8 mouse cellular contexts compared by ENCODE assay signal in the genomic region with DNA sequence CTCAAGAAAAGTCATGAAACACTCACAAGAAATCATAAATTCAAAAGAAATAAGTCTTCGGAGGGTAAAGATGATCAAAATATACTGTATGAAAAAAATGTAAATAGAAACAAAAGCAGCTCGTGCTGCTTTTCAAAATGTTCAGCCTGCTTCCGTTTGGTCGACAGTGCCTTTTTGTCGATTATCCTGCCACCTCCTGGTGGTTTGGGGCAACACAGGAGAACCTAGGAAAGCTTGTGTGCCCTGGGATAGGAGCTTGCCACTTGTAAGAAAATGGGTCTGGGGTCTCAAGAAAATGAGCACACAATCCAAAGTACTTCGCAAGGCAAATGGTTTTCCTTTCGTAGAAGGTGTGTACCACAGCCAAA. TPM values are rescaled to one million over a fixed set of nuclear protein-coding genes. Genes with fewer than 3 reads are reported as not detected.
DNase-seq lines count a peak whose midpoint lies in the region; ATAC-seq and TF ChIP-seq lines count a peak whose summit lies in the region.

No protein-coding gene starts in this region.

- peak overlapping the region; percentile 81 for H3K4me2 ChIP-seq in midbrain, embryonic 11.5 days

- H3K27me3 ChIP-seq in limb, embryonic 10.5 days (ENCODE audit: low read depth, poor library complexity, severe bottlenecking), result no peaks in the 10 kb centered on the region
- no peaks in the 10 kb centered on the region for H3K27me3 ChIP-seq in midbrain, embryonic 11.5 days (ENCODE audit: control insufficient read depth, insufficient read depth, low read length)
- H3K27me3 ChIP-seq in small intestine, adult 2 months (ENCODE audit: control insufficient read depth, insufficient read depth, low read length), result no peaks in the 10 kb centered on the region

- peak; percentile 35 for ATAC-seq in inflammation-experienced regulatory T-cells, adult 6 months
- no peak for ATAC-seq in midbrain, embryonic 11.5 days (ENCODE audit: low FRiP score)

- TF ChIP-seq POLR2A in small intestine, adult 2 months (IDR thresholded peaks at IDR 0.05; ENCODE audit: low read depth, low read length), result no peak

- peak overlapping the region; percentile 93 for H3K27ac ChIP-seq in gastrocnemius, adult 2 months
- peak overlapping the region; percentile 73 for H3K27ac ChIP-seq in limb, embryonic 10.5 days
- H3K27ac ChIP-seq in midbrain, embryonic 11.5 days (ENCODE audit: low read depth, low read length), result no peak overlapping the region
- no peak overlapping the region for H3K27ac ChIP-seq in small intestine, adult 2 months (ENCODE audit: insufficient read depth, low read depth, low read length)

- peak overlapping the region; percentile 39; the same call in 1 of the 2 replicates for H3K9ac ChIP-seq in midbrain, embryonic 11.5 days (ENCODE audit: low read length)

- DNase-seq in left cerebral cortex, adult 18-20 months (ENCODE audit: low spot score in 2 of 2), result peak; percentile 66 to 70
- no peak for DNase-seq in left cerebral cortex, adult 11 months (ENCODE audit: low spot score)
- DNase-seq in cerebellum, postnatal 36 days, result peak; percentile 70 to 73
- peak; percentile 76 for DNase-seq in gastrocnemius, adult 2 months
- DNase-seq in limb, embryonic 10.5 days (ENCODE audit: low spot score), result peak; percentile 79
- DNase-seq in midbrain, embryonic 11.5 days (ENCODE audit: low spot score, missing footprints), result peak; percentile 98

- under 1% methylated on average over 7 of the region's 7 CpGs for WGBS in limb, embryonic 10.5 days
- WGBS in midbrain, embryonic 11.5 days, result under 1% methylated on average over 7 of the region's 7 CpGs
- WGBS in small intestine, adult 2 months, result under 1% methylated on average over 7 of the region's 7 CpGs

- intact Hi-C loops in gastrocnemius, adult 2 months (cut with DNase I), result loop anchor here (10.0 kb wide), 1 partner anchor 238 kb away; the partner anchor contains the start of genes Hist2h2bb, Hist2h3b and Hist2h4

- no peaks in the 10 kb centered on the region for H3K9me3 ChIP-seq in limb, embryonic 10.5 days (replicated peaks)
- no peaks in the 10 kb centered on the region for H3K9me3 ChIP-seq in midbrain, embryonic 11.5 days (ENCODE audit: control insufficient read depth, low read length)

- peaks cover 7% of the 10 kb centered on the region for H3K4me1 ChIP-seq in limb, embryonic 10.5 days
- peaks cover 2% of the 10 kb centered on the region; the same call in 1 of the 2 replicates for H3K4me1 ChIP-seq in midbrain, embryonic 11.5 days (ENCODE audit: control insufficient read depth, insufficient read depth, low read length)
- 0 out of 2 replicates have a peak, but pooled peaks cover 3% of the 10 kb centered on the region for H3K4me1 ChIP-seq in small intestine, adult 2 months (ENCODE audit: control insufficient read depth, insufficient read depth, insufficient read length, low read length)

- TF ChIP-seq CTCF in gastrocnemius, adult 2 months (IDR thresholded peaks at IDR 0.05), result peak; percentile 89
- peak; percentile 79; the same call in 1 of the 2 replicates for TF ChIP-seq CTCF in small intestine, adult 2 months (IDR thresholded peaks at IDR 0.05; ENCODE audit: extremely low read depth, insufficient read length, insufficient replicate concordance, low read depth, low read length)

- peak overlapping the region; percentile 82 for H3K4me3 ChIP-seq in gastrocnemius, adult 2 months
- H3K4me3 ChIP-seq in limb, embryonic 10.5 days, result peak overlapping the region; percentile 69
- peak overlapping the region; percentile 54 for H3K4me3 ChIP-seq in midbrain, embryonic 11.5 days (ENCODE audit: low read depth, low read length)
- H3K4me3 ChIP-seq in small intestine, adult 2 months (ENCODE audit: low read depth, low read length), result peak overlapping the region; percentile 57; the same call in 1 of the 2 replicates

- no peaks in the 10 kb centered on the region for H3K36me3 ChIP-seq in limb, embryonic 10.5 days
- no peaks in the 10 kb centered on the region for H3K36me3 ChIP-seq in midbrain, embryonic 11.5 days (ENCODE audit: control insufficient read depth, insufficient read depth, low read length)
- no peaks in the 10 kb centered on the region for H3K36me3 ChIP-seq in small intestine, adult 2 months (ENCODE audit: control insufficient read depth, insufficient read depth, low read length)

RNA-seq across cellular contexts. Expression of gene Hfe2, which starts 21.9 kb away (rescaled TPM):
- total RNA-seq in left cerebral cortex, adult 18-20 months (2021), result 1 to 10 TPM; 1.3 to 1.5 TPM
- total RNA-seq in gastrocnemius, adult 2 months (2021), result 100 to 1,000 TPM; 590 to 675 TPM
- not detected for polyA plus RNA-seq in inflammation-experienced regulatory T-cells, adult 6 months (2017; shearing (Covaris generic))
- 0.58 and 0.84 TPM in 2 replicates for polyA plus RNA-seq in limb, embryonic 10.5 days (2016; fragmentation: Nextera tagmentation; extraction: Ambion mirVana)
- polyA plus RNA-seq in midbrain, embryonic 11.5 days (2014; fragmentation: Nextera tagmentation; extraction: Ambion mirVana), result 1.3 and 1.7 TPM in 2 replicates
- polyA plus RNA-seq in small intestine, adult 2 months (2012; rRNA removed), result 0.06 TPM in 1 of 2 replicates, not detected in the other

RNA-seq across cellular contexts. Expression of gene BC107364, which starts 51.0 kb away (rescaled TPM):
- not detected for total RNA-seq in left cerebral cortex, adult 18-20 months (2021)
- total RNA-seq in gastrocnemius, adult 2 months (2021), result not detected
- polyA plus RNA-seq in inflammation-experienced regulatory T-cells, adult 6 months (2017; shearing (Covaris generic)), result not detected
- polyA plus RNA-seq in limb, embryonic 10.5 days (2016; fragmentation: Nextera tagmentation; extraction: Ambion mirVana), result 0.14 TPM in 1 of 2 replicates, not detected in the other
- not detected in 2 replicates for polyA plus RNA-seq in midbrain, embryonic 11.5 days (2014; fragmentation: Nextera tagmentation; extraction: Ambion mirVana)
- not detected in 2 replicates for polyA plus RNA-seq in small intestine, adult 2 months (2012; rRNA removed)

RNA-seq across cellular contexts. Expression of gene Txnip, which starts 54.7 kb away (rescaled TPM):
- 10 to 100 TPM; 19.4 to 25.9 TPM for total RNA-seq in left cerebral cortex, adult 18-20 months (2021)
- total RNA-seq in gastrocnemius, adult 2 months (2021), result 100 to 1,000 TPM; 541 to 557 TPM
- 100 to 1,000 TPM; 160 to 366 (median 354) TPM for polyA plus RNA-seq in inflammation-experienced regulatory T-cells, adult 6 months (2017; shearing (Covaris generic))
- polyA plus RNA-seq in limb, embryonic 10.5 days (2016; fragmentation: Nextera tagmentation; extraction: Ambion mirVana), result 28.5 and 43.4 TPM in 2 replicates
- 54.0 and 55.9 TPM in 2 replicates for polyA plus RNA-seq in midbrain, embryonic 11.5 days (2014; fragmentation: Nextera tagmentation; extraction: Ambion mirVana)
- 167 and 384 TPM in 2 replicates for polyA plus RNA-seq in small intestine, adult 2 months (2012; rRNA removed)

Comparison
In these comparisons a context has a peak if more than half of its experiments do, and no peak if none do; other contexts are left out.
1. H3K27ac ChIP-seq: peak in gastrocnemius, adult 2 months (single experiment) and limb, embryonic 10.5 days (single experiment); none in midbrain, embryonic 11.5 days (single experiment) and small intestine, adult 2 months (single experiment).
2. Peak in every context shown above with its lines, with median percentiles within 50 percentile points of each other: H3K4me3 ChIP-seq.